Mouse (Mus musculus): Measurements from ENCODE around the gene Ace3. TPM values are rescaled to one million over a fixed set of nuclear protein-coding genes. Genes with fewer than 3 reads are reported as not detected.
A peak's percentile ranks its signal among the peaks of the same experiment; 100 is the strongest.

The Ace3 gene
- not detected for total RNA-seq (2021)

- no peak for DNase-seq (ENCODE audit: extremely low spot score in 1 of 2, low spot score in 1 of 2)
Observed at GRCm38 (mm10) chr11:105994375-105994774, at the start of gene Ace3. Gene Ace3, plus strand, starts transcription at chr11:105994675.

DNA sequence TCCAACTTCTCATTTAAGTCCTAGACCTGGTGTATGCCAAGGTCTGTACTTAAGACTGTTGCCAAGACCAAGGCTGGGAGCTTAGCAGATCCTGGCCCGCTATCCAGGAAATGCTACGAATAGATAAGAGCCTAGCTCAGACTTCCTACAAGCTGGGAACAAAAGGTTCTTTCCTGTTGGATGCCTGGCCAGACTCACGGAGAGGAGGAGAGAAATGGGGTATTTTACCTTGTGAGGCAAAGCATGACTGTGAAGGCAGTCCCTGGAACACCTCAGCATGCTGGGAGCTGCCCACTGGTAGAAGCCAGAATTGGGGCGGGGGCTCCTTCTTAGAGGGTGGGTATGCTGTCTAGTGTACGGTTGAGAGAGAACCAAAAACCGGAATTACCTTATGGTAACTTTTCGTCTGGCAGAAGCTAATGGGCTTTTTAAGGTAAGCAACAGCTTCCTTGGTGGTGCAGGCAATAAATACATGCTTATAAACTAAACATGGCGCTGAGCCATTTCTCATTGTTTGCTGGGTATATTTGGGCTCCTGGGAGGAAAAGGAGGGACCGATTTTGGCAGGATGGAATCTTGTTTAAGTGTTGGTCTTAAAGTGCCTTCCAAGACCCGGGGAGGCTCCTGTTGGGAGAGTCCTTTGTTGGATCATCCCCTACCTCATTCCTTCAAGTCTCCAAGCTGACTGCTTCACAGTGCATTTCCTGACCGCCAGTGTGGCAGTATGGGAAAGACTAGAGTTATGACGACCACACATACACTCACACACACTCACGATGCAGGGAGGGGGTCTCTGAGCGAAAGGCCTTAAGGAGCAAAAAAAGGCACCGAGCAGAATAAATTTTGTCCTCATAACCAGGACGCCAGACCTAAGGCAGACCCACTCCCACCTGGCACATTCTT lies 49.5 kb upstream of the Ace3 start:
- DNase-seq (ENCODE audit: extremely low spot score in 1 of 2, low spot score in 1 of 2): no peak

- no peak for DNase-seq (ENCODE audit: extremely low spot score in 1 of 2, low spot score in 1 of 2)
Observed at GRCm38 (mm10) chr11:105946694-105947154, 47.8 kb upstream of the Ace3 start.

DNA sequence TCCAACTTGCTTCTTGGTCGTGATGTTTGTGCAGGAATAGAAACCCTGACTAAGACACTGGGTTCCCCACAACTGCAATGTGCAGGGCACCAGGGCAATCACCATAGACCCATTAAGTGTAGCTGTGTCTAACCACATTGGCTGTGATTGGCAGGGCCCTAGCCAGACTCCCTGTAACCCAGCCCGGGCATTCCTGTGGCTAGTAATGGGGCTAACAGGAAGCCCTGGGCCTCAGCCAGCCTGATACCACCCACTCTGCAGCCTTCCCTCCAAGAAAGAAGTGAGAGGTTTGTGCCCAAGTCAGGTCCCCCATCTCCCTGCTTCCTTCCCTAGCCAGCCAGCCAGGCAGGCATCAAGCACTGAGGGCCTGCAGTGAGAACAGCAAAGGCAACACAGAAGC lies 46.2 kb upstream of the Ace3 start:
- no peak for DNase-seq (ENCODE audit: extremely low spot score in 1 of 2, low spot score in 1 of 2)

- DNase-seq (ENCODE audit: extremely low spot score in 1 of 2, low spot score in 1 of 2): no peak
Observed at GRCm38 (mm10) chr11:105950519-105950918, 44.0 kb upstream of the Ace3 start.

- DNase-seq (ENCODE audit: extremely low spot score in 1 of 2, low spot score in 1 of 2): no peak
Observed at GRCm38 (mm10) chr11:105951601-105952044, 42.9 kb upstream of the Ace3 start.

GRCm38 (mm10) chr11:105952111-105952510 lies 42.4 kb upstream of the Ace3 start:
- no peak for DNase-seq (ENCODE audit: extremely low spot score in 1 of 2, low spot score in 1 of 2)

GRCm38 (mm10) chr11:105952911-105953386 lies 41.5 kb upstream of the Ace3 start, which contains the start of gene Cyb561:
Gene Cyb561, minus strand, starts transcription at chr11:105953336.
- DNase-seq (ENCODE audit: extremely low spot score in 1 of 2, low spot score in 1 of 2): no peak

DNA sequence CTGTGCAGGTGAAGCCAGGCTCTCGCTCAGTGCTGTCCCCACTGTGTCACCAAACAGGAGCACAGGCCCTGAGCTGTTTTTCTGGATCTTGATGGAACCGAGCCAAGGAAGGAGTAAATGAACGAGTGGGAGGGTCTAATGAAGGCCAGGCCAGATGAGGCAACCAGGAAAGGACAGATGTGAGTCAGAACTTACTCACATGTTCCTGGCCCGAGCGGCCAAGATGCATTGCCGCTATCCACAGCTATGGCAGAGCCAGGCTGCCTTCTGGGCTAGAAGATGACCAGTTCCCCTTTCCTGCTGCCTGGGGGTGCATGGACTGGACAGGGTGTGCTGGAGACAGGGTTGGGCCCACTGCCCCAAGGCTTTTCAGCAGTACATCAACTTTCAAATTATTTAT lies 41.1 kb upstream of the Ace3 start:
- DNase-seq (ENCODE audit: extremely low spot score in 1 of 2, low spot score in 1 of 2): no peak

GRCm38 (mm10) chr11:105955815-105956430 lies 38.6 kb upstream of the Ace3 start:
- no peak for DNase-seq (ENCODE audit: extremely low spot score in 1 of 2, low spot score in 1 of 2)

GRCm38 (mm10) chr11:105957501-105957900 lies 37.0 kb upstream of the Ace3 start:
- no peak for DNase-seq (ENCODE audit: extremely low spot score in 1 of 2, low spot score in 1 of 2)

DNA sequence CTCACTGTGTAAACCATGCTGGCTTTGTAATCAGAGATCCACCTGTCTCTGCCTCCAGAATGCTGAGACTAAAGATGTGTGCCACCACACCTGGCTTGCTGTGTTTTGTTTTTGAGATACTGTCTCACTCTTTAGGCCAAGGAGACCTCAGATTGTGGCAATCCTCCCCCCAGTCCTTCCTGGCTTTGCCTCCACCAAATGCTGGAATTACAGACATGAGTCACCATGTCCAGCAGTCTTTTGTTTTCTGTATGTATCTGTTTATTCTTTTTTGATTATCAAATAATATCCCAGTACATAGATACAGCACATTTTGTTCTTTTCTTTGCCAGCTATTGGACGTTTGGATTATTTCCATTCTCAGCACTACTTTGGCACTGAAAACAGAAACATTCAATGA lies 35.9 kb upstream of the Ace3 start:
- no peak for DNase-seq (ENCODE audit: extremely low spot score in 1 of 2, low spot score in 1 of 2)

DNA sequence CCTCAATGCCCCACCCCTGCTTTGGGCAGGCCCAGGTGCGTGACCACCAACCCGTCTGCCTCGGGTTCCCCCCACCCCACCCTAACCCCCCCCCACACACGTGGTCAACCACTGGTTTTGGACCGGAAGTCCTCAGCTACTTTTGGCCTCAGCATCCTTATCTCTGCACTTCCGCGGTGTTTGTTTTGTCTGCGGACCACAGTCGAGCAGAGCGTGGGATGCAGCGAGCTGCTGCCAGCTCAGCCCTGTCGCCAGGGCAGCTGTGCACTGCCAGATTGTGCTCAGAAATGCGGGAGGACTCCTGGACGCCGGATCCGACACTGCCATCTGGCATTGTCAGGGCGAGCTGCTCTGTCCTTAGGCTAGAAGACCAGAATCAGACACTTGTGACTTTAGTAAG lies 35.1 kb upstream of the Ace3 start:
- DNase-seq (ENCODE audit: extremely low spot score in 1 of 2, low spot score in 1 of 2): no peak

DNA sequence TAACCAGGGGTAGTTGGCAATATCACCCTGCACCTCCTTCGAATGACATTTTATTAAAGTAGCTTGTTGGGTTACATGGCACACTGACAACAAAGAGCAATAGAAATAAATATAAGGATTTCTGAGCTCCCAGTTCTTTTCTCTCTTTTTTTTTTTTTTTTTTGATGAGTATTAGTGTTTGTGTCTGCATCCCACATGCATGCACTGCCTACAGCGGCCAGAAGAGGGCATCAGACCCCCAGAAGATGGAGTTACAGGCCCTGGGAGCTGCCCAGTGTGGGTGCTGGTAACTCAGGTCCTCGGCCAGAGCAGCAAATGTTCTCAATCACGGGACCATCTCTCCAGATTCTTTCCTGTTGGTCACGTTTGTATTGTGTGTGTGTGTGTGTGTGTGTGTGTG lies 29.8 kb upstream of the Ace3 start:
- DNase-seq (ENCODE audit: extremely low spot score in 1 of 2, low spot score in 1 of 2): no peak

GRCm38 (mm10) chr11:105966288-105966687 lies 28.2 kb upstream of the Ace3 start:
- no peak for DNase-seq (ENCODE audit: extremely low spot score in 1 of 2, low spot score in 1 of 2)

- no peak for DNase-seq (ENCODE audit: extremely low spot score in 1 of 2, low spot score in 1 of 2)
Observed at GRCm38 (mm10) chr11:105967741-105968574, 26.5 kb upstream of the Ace3 start, which contains the start of gene Ace. Gene Ace, plus strand, starts transcription at chr11:105967945.

- DNase-seq (ENCODE audit: extremely low spot score in 1 of 2, low spot score in 1 of 2): no peak
Observed at GRCm38 (mm10) chr11:105968948-105969347, 25.5 kb upstream of the Ace3 start.

- peak in 1 of 2 experiments; percentile 38 for DNase-seq (ENCODE audit: extremely low spot score in 1 of 2, low spot score in 1 of 2)
Observed at GRCm38 (mm10) chr11:105969516-105969915, 25.0 kb upstream of the Ace3 start.

GRCm38 (mm10) chr11:105974593-105974992 lies 19.9 kb upstream of the Ace3 start:
- no peak for DNase-seq (ENCODE audit: extremely low spot score in 1 of 2, low spot score in 1 of 2)

- DNase-seq (ENCODE audit: extremely low spot score in 1 of 2, low spot score in 1 of 2): no peak
Observed at GRCm38 (mm10) chr11:105975050-105975449, 19.4 kb upstream of the Ace3 start.

Data from layer of hippocampus, postnatal 25 days (tissue).